Mouse (Mus musculus): ENCODE measurements around the gene Col18a1. TPM values are rescaled to one million over a fixed set of nuclear protein-coding genes. Genes with fewer than 3 reads are reported as not detected.

Gene Col18a1
- total RNA-seq, 2 experiments from 2014 or later, result 3.2 to 4.8 TPM

DNA sequence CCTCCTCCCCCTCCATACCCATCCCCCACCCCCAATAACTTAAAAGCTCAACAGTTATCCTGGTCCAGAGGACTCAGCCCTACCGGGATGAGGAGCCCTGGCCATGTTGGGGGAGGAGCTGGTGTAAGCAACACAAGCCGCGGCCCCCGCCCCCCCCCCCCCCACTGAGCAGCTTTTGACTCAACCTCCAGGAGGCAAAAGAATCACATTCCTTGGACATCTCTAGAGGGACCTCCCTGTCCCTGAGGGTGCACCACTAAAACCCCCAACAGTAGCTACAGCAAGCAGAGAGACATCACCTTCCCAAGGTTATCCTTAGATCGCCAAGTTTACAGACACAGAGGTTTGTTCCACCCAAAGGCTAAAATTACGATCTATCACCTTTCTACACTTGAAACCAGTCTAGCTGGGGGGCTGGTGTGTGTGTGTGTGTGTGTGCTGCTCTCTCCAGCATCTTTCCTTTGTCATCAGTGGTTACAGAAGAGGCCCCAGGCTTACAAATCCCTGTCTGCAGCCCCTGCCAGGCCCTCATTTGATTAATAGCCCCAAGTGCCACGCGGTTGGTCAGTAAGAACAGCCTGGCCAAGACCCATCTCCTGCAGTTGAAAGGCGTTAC, 1.8 kb downstream of the Col18a1 start:
- no peak for TF ChIP-seq CTCF (conservative IDR thresholded peaks at IDR 0.05)
- Histone ChIP-seq H3K27ac (no peak overlapping the region), H3K4me3 (no peak overlapping the region)
- DNase-seq (ENCODE audit: low spot score in 2 of 2), result no peak

DNA sequence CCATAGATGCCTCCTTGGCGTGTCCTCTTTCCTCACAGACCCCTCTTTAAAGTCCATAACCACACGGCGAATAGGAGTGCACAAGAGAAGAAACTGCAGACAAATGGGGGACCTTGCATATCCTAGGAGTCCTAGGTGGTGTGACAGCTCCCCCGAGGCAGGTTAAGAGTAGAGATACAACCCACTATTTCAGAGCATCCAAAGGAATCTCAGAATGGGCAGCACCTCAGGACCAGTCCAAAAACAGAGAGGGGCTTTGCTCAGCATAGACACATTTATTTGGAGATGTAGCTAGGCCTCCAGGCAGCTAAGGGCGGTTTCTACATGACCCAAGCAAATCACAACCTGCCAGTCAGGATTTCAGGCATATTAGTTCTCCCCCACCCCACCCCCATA, 2.3 kb downstream of the Col18a1 start:
- DNase-seq (ENCODE audit: low spot score in 2 of 2), result no peak
- H3K4me3 ChIP-seq, result no peak overlapping the region

DNA sequence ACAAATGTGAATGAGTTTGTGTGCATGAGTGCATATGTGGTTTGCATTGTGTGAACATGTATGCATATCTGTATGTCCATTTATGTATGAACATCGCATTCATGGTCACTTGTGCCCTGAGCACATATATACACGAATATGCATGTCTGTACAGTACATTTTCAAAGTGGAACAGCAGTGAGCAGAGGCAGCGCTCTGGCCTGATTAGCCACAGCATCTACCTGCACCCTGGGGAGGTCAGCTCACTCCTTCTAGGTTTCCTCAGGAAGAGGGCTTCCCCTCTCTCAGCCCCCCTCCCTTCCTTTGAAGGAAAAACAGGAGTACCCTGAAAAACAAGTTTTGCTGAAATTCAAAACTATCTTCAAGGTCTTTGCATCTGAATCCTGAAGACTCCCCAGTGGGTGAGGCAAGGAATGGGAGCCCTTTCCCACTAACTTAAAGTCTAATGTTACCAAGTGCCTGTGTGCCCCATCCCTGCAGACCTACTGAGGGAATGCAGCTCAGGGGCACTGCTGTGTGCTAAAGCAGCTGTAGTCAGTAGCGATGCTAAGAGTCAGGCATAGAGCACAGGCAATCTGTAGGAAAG, 2.9 kb downstream of the Col18a1 start:
- Histone ChIP-seq H3K27ac (no peak overlapping the region), H3K4me3 (no peak overlapping the region)
- DNase-seq (ENCODE audit: low spot score in 2 of 2), result no peak
- no peak for TF ChIP-seq CTCF (conservative IDR thresholded peaks at IDR 0.05)

More for the DNA sequence above, 2.3 kb downstream of the Col18a1 start:
- no peak overlapping the region for H3K27ac ChIP-seq
- TF ChIP-seq CTCF (conservative IDR thresholded peaks at IDR 0.05), result no peak

- Histone ChIP-seq H3K27ac (no peak overlapping the region), H3K4me3 (no peak overlapping the region)
- DNase-seq (ENCODE audit: low spot score in 2 of 2), result no peak
- no peak for TF ChIP-seq CTCF (conservative IDR thresholded peaks at IDR 0.05)
Measured at GRCm38 (mm10) chr10:77159573-77159972, 6.8 kb downstream of the Col18a1 start.

DNA sequence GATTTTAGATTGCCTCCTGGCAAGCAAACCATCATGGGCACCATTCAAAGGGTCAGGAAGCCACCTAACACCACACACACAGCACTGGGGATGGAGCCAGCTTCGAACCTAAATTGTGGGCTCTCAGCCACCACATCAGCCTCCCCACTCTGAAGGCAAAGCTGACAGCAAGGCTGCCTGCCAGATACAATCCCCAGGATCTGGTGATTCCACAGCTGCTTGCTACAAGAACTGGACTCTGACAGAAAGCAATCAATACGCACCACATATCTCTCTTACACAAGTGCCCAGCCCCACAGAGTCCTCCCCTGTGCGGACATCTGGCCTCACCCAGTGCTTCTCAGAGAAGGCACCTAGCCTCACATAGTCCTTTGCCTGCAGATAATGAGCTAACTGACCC, 7.4 kb downstream of the Col18a1 start:
- TF ChIP-seq CTCF (conservative IDR thresholded peaks at IDR 0.05), result no peak
- no peak for DNase-seq (ENCODE audit: low spot score in 2 of 2)
- no peak overlapping the region for H3K27ac ChIP-seq
- no peak overlapping the region for H3K4me3 ChIP-seq

GRCm38 (mm10) chr10:77157245-77158019, 8.9 kb downstream of the Col18a1 start:
- no peak for DNase-seq (ENCODE audit: low spot score in 2 of 2)
- H3K4me3 ChIP-seq, result no peak overlapping the region
- TF ChIP-seq CTCF (conservative IDR thresholded peaks at IDR 0.05), result peak; percentile 24; the same call in 1 of the 2 replicates
- no peak overlapping the region for H3K27ac ChIP-seq

GRCm38 (mm10) chr10:77152178-77152621, 14.1 kb downstream of the Col18a1 start:
- Histone ChIP-seq H3K27ac (no peak overlapping the region), H3K4me3 (no peak overlapping the region)
- no peak for TF ChIP-seq CTCF (conservative IDR thresholded peaks at IDR 0.05)
- no peak for DNase-seq (ENCODE audit: low spot score in 2 of 2)

GRCm38 (mm10) chr10:77151551-77152002, 14.8 kb downstream of the Col18a1 start:
- Histone ChIP-seq H3K27ac (no peak overlapping the region), H3K4me3 (no peak overlapping the region)
- TF ChIP-seq CTCF (conservative IDR thresholded peaks at IDR 0.05), result no peak
- DNase-seq (ENCODE audit: low spot score in 2 of 2), result no peak

GRCm38 (mm10) chr10:77150947-77151521, 15.3 kb downstream of the Col18a1 start:
- TF ChIP-seq CTCF (conservative IDR thresholded peaks at IDR 0.05), result no peak; the same call in 1 of the 2 replicates
- DNase-seq (ENCODE audit: low spot score in 2 of 2), result no peak
- H3K27ac ChIP-seq, result no peak overlapping the region
- no peak overlapping the region for H3K4me3 ChIP-seq

- Histone ChIP-seq H3K27ac (no peak overlapping the region), H3K4me3 (no peak overlapping the region)
- no peak for TF ChIP-seq CTCF (conservative IDR thresholded peaks at IDR 0.05)
- no peak for DNase-seq (ENCODE audit: low spot score in 2 of 2)
Measured at GRCm38 (mm10) chr10:77150016-77150415, 16.3 kb downstream of the Col18a1 start.

- Histone ChIP-seq H3K4me3 (no peak overlapping the region), H3K27ac (no peak overlapping the region)
- DNase-seq (ENCODE audit: low spot score in 2 of 2), result no peak
- TF ChIP-seq CTCF (conservative IDR thresholded peaks at IDR 0.05), result no peak
Measured at GRCm38 (mm10) chr10:77147545-77147944, 18.8 kb downstream of the Col18a1 start.

- TF ChIP-seq CTCF (conservative IDR thresholded peaks at IDR 0.05), result no peak
- no peak overlapping the region for H3K4me3 ChIP-seq
- no peak for DNase-seq (ENCODE audit: low spot score in 2 of 2)
- H3K27ac ChIP-seq, result no peak overlapping the region
Measured at GRCm38 (mm10) chr10:77146901-77147463, 19.4 kb downstream of the Col18a1 start.

DNA sequence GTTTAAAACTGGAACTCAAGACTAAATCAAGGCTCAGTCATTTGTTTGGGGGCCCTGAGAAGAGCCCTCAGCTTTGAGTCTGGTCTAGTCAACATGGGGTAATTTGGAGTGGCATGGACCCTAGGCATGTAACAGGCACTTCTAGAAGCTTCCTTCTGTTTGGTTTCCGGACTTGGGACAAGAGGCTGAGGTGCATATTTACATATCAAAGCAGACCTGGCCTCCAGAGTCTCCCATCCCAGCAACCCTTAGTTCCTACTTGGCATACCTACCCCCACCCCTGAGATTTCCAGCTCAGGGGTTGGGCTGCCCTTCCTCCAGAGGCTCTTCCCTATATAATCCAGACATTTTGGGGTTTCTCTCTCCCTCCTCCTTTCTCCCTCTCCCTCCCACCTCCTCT, 20.4 kb downstream of the Col18a1 start:
- Histone ChIP-seq H3K27ac (no peak overlapping the region), H3K4me3 (no peak overlapping the region)
- DNase-seq (ENCODE audit: low spot score in 2 of 2), result no peak
- no peak for TF ChIP-seq CTCF (conservative IDR thresholded peaks at IDR 0.05)
